Mouse (Mus musculus) ES-E14 (cell line): Measurements from ENCODE around the gene Rpl13.

Experiments
- CHD2 ChIP-seq: IDR thresholded peaks from 2 replicates; pipeline ENCODE4 v1.6.1; 2014; ENCODE audit warnings: mild to moderate bottlenecking, low read depth, low read length, inconsistent platforms
- HCFC1 ChIP-seq: IDR thresholded peaks from 2 replicates; pipeline ENCODE4 v1.6.1; 2012; ENCODE audit warnings: low read length, inconsistent platforms, borderline replicate concordance; ENCODE audit not compliant: insufficient read depth
- ZC3H11A ChIP-seq: IDR thresholded peaks from 2 replicates; pipeline ENCODE4 v1.6.1; 2012; ENCODE audit warnings: low read depth, mild to moderate bottlenecking, inconsistent platforms, low read length, borderline replicate concordance
- ZNF384 ChIP-seq: IDR thresholded peaks from 2 replicates; pipeline ENCODE4 v1.6.1; 2012; ENCODE audit warnings: low read depth, low read length, inconsistent platforms

DNA sequence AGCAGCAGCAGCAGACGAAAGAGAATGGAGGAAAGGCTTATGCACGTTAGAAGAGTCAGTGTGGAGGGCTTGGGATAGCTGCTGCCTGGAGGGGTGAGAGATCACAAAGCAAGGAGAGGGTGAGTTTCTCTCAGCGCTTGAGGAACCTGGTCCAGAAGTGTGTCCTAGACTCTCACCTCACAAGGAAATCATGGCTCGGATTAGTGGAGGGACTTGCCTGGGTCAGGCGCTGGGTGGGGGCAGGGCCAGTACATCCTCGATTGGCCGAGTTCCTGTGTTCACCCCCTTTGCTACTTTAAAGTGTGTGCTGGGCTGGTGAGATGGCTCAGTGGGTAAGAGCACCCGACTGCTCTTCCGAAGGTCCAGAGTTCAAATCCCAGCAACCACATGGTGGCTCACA lies 33.7 kb downstream of the Rpl13 start:
- no peak for TF ChIP-seq HCFC1
- TF ChIP-seq CHD2, result no peak
- no peak for TF ChIP-seq ZNF384
- no peak for TF ChIP-seq ZC3H11A
